Mouse (Mus musculus): Measurements from ENCODE around the gene Poll. TPM values are rescaled to one million over a fixed set of nuclear protein-coding genes. Genes with fewer than 3 reads are reported as not detected.
A peak's percentile ranks its signal among the peaks of the same experiment; 100 is the strongest.

The Poll gene
- polyA plus RNA-seq, 1 experiment from 2014 or later = 19.9 TPM

DNA sequence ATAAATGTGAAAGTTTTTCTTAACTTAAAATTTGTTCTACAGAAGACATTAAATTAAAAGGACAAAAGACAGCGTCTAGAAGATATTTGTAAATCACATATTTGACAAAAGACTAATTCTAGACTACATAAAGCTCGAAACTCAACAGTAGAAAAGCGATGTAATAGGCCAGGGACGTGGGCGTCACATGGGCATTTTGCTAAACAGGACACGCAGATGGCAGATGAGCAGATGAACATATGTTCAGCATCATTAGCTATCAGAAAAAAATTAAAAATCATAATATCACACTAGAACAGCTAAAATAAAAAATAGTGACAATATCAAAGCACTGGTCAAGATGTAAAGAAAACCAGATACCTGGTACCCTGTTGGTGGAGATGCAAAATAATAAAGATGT is 29.4 kb upstream of the Poll start:
- H3K9ac ChIP-seq = no peak overlapping the region
- WGBS = 92% methylated on average over 6 of the region's 6 CpGs
- ATAC-seq (replicated peaks; ENCODE audit: low FRiP score) = no peak
- H3K4me3 ChIP-seq (replicated peaks) = no peak overlapping the region
- H3K27me3 ChIP-seq = no peaks in the 10 kb centered on the region
- peaks cover 16% of the 10 kb centered on the region for H3K36me3 ChIP-seq
- H3K27ac ChIP-seq = no peak overlapping the region
- no peak overlapping the region for H3K4me2 ChIP-seq
- peaks cover 14% of the 10 kb centered on the region for H3K4me1 ChIP-seq
- no peaks in the 10 kb centered on the region for H3K9me3 ChIP-seq (replicated peaks)

DNA sequence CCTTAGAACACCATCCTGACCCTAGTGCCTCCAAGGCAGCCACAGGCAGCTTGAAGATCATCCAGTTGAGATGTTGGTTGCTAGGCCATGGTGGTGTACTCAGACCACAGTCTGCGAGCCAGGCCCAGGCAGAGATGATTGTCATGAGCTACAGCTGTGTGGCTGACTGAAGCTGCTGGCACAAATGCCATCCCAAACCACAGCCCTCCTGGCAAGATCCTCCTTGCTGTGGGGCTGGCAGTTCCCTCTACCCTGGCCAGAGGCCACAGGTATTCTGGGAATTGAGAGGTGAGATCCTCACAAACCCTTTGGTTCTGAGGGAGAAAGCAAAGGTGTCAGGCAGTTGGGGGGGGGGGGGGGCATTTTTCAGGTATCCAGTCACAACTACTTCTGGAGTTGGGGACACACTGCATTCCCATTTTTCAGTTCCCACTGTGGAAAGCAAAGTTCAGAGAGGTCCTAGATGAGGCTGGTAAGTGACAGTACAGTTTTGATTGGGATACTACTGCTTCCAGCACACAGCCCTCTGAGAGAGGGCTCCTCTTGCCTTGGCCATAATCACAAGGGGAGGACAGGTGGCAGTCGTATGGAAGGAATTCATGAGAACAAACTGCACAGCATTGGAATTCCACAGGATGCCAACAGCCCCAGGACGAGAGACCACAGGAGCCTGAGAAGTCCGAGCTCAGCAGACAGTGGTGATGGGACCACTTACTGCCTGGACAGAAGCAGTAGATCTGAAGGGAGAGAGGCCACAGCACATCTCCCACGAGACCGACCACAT is 27.4 kb upstream of the Poll start:
- H3K4me2 ChIP-seq = no peak overlapping the region
- ATAC-seq (replicated peaks; ENCODE audit: low FRiP score) = no peak
- peaks cover 16% of the 10 kb centered on the region for H3K36me3 ChIP-seq
- no peak overlapping the region for H3K9ac ChIP-seq
- no peak overlapping the region for H3K27ac ChIP-seq
- H3K4me1 ChIP-seq = peaks cover 15% of the 10 kb centered on the region
- 84% methylated on average over 6 of the region's 6 CpGs for WGBS
- H3K9me3 ChIP-seq (replicated peaks) = no peaks in the 10 kb centered on the region
- H3K4me3 ChIP-seq (replicated peaks) = no peak overlapping the region
- H3K27me3 ChIP-seq = no peaks in the 10 kb centered on the region

DNA sequence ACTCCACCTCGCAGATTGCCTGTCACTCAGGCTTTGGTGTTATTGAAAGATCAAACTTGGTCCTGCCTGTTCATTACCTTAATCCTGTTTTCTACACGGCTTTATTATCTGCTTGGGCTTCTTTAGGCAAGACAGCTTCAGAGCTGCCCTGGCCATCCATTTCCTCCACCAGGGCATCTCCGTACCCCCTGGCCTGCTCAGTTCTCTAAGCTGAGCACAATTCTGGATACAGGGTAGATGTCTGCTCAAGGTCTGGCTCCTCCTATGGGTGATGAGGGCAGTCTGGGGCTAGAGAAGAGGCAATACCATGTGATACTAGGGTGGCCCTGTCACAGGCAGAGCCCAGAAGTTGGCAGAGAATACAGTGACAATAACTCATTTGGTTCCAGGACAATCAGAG is 26.5 kb upstream of the Poll start:
- Histone ChIP-seq H3K27me3 (no peaks in the 10 kb centered on the region), H3K9me3 (replicated peaks) (no peaks in the 10 kb centered on the region), H3K27ac (no peak overlapping the region), H3K4me2 (no peak overlapping the region), H3K9ac (no peak overlapping the region), H3K4me1 (peaks cover 16% of the 10 kb centered on the region), H3K36me3 (peaks cover 16% of the 10 kb centered on the region), H3K4me3 (replicated peaks) (no peak overlapping the region)
- WGBS = 68% methylated on average over 3 of the region's 3 CpGs
- ATAC-seq (replicated peaks; ENCODE audit: low FRiP score) = no peak

DNA sequence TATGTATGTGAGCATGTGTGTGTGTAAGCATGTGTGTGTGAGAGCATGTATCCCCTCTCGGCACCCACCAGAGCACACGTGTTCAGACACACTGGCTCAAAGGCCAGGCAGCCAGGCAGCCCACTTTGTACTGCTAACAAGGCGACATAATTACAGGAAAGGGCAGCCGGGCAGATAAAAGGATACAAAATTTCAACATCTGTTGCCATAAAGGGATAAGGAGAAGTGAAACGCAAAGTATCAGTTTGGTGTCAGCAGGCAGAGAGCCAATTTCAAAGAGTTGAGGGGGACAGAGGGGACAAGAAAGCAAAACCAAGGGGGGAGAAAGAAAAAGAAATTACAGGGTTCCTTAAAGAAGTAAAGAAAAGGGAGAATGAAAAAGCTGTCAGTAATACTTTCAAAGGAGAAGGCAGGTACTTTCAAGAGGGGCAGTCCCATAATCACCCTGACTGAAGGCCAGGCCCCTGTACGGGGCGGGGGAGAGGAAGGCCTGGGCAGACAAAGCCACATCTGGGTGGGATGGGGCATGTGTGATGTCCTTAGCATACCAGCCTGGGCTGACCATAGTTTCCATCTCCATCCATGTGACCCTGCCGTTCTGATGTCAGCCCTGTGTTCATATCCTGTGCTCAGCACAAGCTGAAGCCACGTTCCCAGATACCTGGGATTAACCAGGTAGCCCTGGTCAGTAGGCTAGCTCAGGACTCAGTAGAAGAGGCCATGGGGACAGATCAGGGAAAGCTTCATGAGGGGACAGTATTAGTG is 24.7 kb upstream of the Poll start:
- Histone ChIP-seq H3K27ac (no peak overlapping the region), H3K4me1 (peaks cover 11% of the 10 kb centered on the region), H3K27me3 (no peaks in the 10 kb centered on the region), H3K36me3 (peaks cover 13% of the 10 kb centered on the region; the same call in 1 of the 2 replicates), H3K4me2 (no peak overlapping the region), H3K9me3 (replicated peaks) (no peaks in the 10 kb centered on the region), H3K4me3 (replicated peaks) (no peak overlapping the region), H3K9ac (no peak overlapping the region)
- 63% methylated on average over 9 of the region's 9 CpGs for WGBS
- no peak for ATAC-seq (replicated peaks; ENCODE audit: low FRiP score)

DNA sequence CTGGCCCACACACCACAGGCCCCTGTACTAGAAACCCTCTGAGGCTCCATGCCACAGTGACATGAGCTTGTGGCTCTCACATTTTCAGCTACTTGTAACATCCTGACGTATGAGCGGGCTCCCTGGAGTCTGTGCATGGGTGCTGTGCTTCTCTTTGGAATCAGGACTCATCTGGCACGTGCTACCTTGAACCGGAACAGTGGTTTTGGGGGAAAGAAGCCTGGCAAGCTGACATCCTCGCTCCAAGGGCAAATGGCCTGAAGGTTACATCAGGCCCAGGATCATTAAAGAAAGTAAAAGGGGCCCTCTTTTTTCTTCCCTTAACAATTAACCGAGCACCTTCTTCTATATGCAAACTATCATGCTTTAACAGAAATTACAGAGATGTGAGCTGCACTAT is 22.8 kb upstream of the Poll start:
- 82% methylated on average over 6 of the region's 6 CpGs for WGBS

DNA sequence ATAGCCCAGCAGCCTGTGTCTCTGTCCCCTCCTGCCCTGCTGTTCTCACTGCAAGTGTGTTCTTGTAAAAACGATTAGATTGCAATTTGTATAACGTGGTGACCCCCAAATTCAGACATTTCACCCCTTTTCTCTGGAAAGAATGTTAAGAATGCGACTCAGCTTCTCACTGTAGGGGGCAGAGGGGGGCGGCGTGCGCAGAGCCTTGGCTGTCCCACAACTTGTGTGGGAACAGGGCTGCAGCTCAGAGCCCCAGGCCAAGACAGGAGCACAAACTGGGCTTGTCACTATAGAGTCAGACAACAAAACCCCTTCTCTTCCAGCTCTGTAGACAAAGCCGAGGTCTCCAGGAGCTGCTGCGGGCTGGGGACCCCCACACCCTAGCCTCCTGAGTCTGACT is 21.8 kb upstream of the Poll start:
- peaks cover 30% of the 10 kb centered on the region for H3K36me3 ChIP-seq
- H3K4me1 ChIP-seq = peaks cover 14% of the 10 kb centered on the region
- 36% methylated on average over 8 of the region's 8 CpGs for WGBS
- H3K9ac ChIP-seq = no peak overlapping the region; the same call in 1 of the 2 replicates
- no peak for ATAC-seq (replicated peaks; ENCODE audit: low FRiP score)
- 0 out of 2 replicates have a peak overlapping the region, but pooled peaks have one; percentile 49 for H3K27ac ChIP-seq
- H3K4me2 ChIP-seq = no peak overlapping the region
- H3K27me3 ChIP-seq = no peaks in the 10 kb centered on the region
- no peaks in the 10 kb centered on the region for H3K9me3 ChIP-seq (replicated peaks)
- H3K4me3 ChIP-seq (replicated peaks) = no peak overlapping the region

More for the DNA sequence above, 22.8 kb upstream of the Poll start:
- no peak for ATAC-seq (replicated peaks; ENCODE audit: low FRiP score)
- Histone ChIP-seq H3K4me1 (peaks cover 14% of the 10 kb centered on the region), H3K27me3 (no peaks in the 10 kb centered on the region), H3K9ac (no peak overlapping the region), H3K36me3 (peaks cover 23% of the 10 kb centered on the region), H3K27ac (no peak overlapping the region), H3K9me3 (replicated peaks) (no peaks in the 10 kb centered on the region), H3K4me2 (no peak overlapping the region), H3K4me3 (replicated peaks) (no peak overlapping the region)

DNA sequence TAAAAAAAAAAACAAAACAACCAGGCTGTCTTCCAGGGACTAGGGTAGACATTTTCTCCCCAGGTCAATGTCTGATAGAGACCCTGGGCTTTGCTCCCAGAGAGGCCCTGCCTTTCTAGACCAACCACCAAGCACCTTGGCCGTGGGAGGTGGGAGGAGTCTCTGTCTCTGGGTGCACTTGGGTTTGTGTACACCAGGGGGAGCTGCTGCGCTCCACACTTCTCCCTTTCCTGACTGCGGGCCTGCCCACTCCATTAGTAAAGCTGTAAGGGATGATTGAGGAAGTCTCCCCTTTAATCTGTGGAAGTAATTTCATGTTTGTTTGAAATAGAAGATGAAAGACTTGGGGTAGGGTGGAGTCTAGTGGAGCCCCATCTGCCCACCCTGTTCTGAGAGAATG is 20.9 kb upstream of the Poll start:
- H3K9me3 ChIP-seq (replicated peaks) = no peaks in the 10 kb centered on the region
- H3K4me3 ChIP-seq (replicated peaks) = no peak overlapping the region
- no peaks in the 10 kb centered on the region for H3K27me3 ChIP-seq
- no peak overlapping the region for H3K27ac ChIP-seq
- H3K4me2 ChIP-seq = no peak overlapping the region
- no peak for ATAC-seq (replicated peaks; ENCODE audit: low FRiP score)
- H3K36me3 ChIP-seq = peaks cover 34% of the 10 kb centered on the region
- H3K9ac ChIP-seq = no peak overlapping the region
- WGBS = 62% methylated on average over 3 of the region's 3 CpGs
- H3K4me1 ChIP-seq = peaks cover 19% of the 10 kb centered on the region

DNA sequence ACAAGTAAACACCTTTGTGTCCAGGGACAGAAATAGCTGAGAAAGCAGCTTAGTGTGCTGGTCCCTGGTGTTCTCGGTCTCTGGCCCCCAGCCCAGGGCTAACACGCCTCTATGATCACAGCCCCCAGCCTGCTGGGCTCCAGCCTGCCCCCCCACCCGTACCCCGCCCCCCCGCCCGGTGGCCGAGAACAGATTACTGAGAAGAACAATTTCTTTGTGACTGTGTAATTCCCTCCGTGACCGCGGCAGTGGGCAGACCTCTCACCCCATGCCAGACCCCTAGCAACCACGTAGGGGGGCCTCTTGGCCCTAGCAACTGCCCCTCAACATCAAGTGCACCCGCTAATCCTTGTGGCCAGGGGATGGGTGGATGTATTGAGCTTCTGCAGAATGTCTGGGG is 19.9 kb upstream of the Poll start:
- no peaks in the 10 kb centered on the region for H3K27me3 ChIP-seq
- H3K36me3 ChIP-seq = peaks cover 34% of the 10 kb centered on the region
- no peak overlapping the region for H3K27ac ChIP-seq
- ATAC-seq (replicated peaks; ENCODE audit: low FRiP score) = no peak
- H3K4me2 ChIP-seq = no peak overlapping the region
- H3K4me3 ChIP-seq (replicated peaks) = no peak overlapping the region
- WGBS = 60% methylated on average over 12 of the region's 12 CpGs
- H3K9ac ChIP-seq = no peak overlapping the region
- peaks cover 30% of the 10 kb centered on the region for H3K4me1 ChIP-seq
- no peaks in the 10 kb centered on the region for H3K9me3 ChIP-seq (replicated peaks)

DNA sequence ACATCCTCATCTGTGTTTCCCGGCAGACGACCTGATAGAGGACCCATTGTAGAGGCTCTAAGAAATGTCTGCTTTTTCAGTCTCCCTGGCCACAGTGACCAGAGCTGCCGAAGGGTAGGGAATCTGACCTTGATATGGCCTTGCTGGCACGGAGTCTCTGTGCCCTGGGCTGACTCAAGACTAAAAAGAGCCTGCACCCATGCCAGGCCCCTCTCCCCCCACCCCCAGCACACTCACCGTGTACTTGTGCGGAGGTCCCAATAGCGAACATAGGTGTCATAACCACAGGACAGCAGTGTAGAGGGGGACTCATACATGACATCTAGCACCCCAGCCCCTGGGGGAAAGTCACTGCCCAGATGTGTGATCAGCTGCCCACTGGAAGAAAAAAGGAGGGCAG is 19.1 kb upstream of the Poll start:
- no peak for ATAC-seq (replicated peaks; ENCODE audit: low FRiP score)
- H3K4me3 ChIP-seq (replicated peaks) = no peak overlapping the region
- peaks cover 34% of the 10 kb centered on the region for H3K36me3 ChIP-seq
- H3K9ac ChIP-seq = no peak overlapping the region
- peaks cover 38% of the 10 kb centered on the region for H3K4me1 ChIP-seq
- no peak overlapping the region for H3K4me2 ChIP-seq
- 87% methylated on average over 7 of the region's 7 CpGs for WGBS
- H3K27me3 ChIP-seq = no peaks in the 10 kb centered on the region
- H3K27ac ChIP-seq = no peak overlapping the region
- no peaks in the 10 kb centered on the region for H3K9me3 ChIP-seq (replicated peaks)

DNA sequence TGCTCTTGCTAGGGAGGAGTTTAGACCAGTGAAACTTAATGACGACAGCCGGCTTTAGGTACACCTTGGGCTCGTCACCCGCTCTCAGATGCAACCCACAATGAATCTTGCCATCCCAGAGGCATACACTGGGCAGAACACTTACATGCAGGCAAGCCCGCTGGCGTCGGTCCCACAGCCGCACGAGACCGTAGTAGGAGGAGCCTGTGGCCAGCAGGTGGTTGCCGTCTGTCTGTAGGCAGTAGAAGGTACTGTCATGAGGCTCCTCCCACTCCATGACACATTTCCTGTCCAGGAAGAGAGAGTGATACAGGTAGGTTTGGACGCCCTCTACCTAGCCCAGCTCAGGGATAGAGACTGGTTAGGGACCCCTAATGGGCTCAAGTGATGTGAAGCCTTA is 18.6 kb upstream of the Poll start:
- no peak overlapping the region for H3K9ac ChIP-seq
- H3K4me3 ChIP-seq (replicated peaks) = no peak overlapping the region
- peaks cover 34% of the 10 kb centered on the region for H3K36me3 ChIP-seq
- no peaks in the 10 kb centered on the region for H3K27me3 ChIP-seq
- H3K9me3 ChIP-seq (replicated peaks) = no peaks in the 10 kb centered on the region
- peaks cover 40% of the 10 kb centered on the region for H3K4me1 ChIP-seq
- no peak overlapping the region for H3K4me2 ChIP-seq
- no peak overlapping the region for H3K27ac ChIP-seq
- no peak for ATAC-seq (replicated peaks; ENCODE audit: low FRiP score)
- 87% methylated on average over 12 of the region's 12 CpGs for WGBS

DNA sequence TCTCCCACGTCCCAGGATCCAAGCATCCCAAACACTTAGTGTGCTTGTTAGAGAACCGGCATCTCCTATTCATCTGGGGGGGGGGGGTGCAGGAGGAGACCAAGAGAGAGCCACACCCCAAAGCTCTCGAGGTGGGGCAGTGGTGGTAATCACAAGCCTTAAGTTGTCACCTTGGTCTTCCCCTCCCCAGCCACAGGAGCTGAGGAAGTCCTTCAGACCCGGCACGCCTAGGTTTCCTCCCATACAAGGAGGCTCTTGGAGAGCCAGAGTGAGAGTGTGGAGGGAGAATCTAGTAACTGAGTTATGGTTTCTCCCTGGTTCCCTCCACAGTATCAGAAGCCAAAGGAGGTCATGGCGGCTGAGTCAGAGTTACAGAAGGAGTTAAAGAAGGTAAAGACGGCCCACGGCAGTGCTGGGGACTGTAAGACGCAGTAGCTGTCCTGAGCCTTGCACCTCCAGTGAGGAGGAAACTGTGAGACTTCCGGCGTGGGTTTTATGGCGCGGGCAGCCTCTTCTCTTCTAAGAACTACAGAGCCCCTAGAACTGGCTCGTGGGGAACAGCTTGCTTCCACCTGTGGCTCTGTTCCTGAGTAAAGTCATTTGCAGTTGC is 16.9 kb upstream of the Poll start:
- Histone ChIP-seq H3K9me3 (replicated peaks) (no peaks in the 10 kb centered on the region), H3K27me3 (no peaks in the 10 kb centered on the region), H3K4me2 (no peak overlapping the region), H3K36me3 (peaks cover 43% of the 10 kb centered on the region), H3K9ac (no peak overlapping the region), H3K4me3 (replicated peaks) (no peak overlapping the region), H3K27ac (no peak overlapping the region), H3K4me1 (peaks cover 36% of the 10 kb centered on the region)
- no peak for ATAC-seq (replicated peaks; ENCODE audit: low FRiP score)
- WGBS = 62% methylated on average over 14 of the region's 14 CpGs

DNA sequence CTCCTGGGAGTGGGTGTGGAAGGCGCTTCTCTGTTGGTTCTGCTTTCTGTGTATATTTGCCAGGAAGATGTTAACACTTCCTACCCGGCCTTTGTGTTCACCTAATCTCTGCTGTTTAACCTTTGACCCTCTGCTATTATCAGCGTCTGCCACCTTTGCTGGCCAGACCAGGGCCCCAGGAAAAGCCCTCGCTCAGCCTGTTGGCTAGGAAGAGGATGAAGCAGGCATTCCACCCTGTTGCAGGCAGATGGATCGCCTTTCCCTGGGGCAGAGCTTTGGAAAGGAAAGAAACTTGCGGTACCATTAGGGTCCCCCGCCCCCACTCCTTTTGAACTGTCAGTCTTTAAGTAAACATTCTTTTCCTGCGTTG is 15.3 kb upstream of the Poll start:
- H3K27ac ChIP-seq = peak overlapping the region; percentile 35; the same call in 1 of the 2 replicates
- H3K9ac ChIP-seq = no peak overlapping the region
- H3K27me3 ChIP-seq = no peaks in the 10 kb centered on the region
- no peaks in the 10 kb centered on the region for H3K9me3 ChIP-seq (replicated peaks)
- 19% methylated on average over 8 of the region's 8 CpGs for WGBS
- no peak for ATAC-seq (replicated peaks; ENCODE audit: low FRiP score)
- H3K36me3 ChIP-seq = peaks cover 43% of the 10 kb centered on the region
- peaks cover 30% of the 10 kb centered on the region for H3K4me1 ChIP-seq
- H3K4me2 ChIP-seq = 0 out of 2 replicates have a peak overlapping the region, but pooled peaks have one; percentile 5
- H3K4me3 ChIP-seq (replicated peaks) = no peak overlapping the region
